ENCODE assay signal across 8 mouse cellular contexts in genomic region chr11:61410129-61410528, GRCm38 (mm10). TPM values are rescaled to one million over a fixed set of nuclear protein-coding genes. Genes with fewer than 3 reads are reported as not detected.
A peak's percentile ranks its signal among the peaks of the same experiment; 100 is the strongest.
DNase-seq lines count a peak whose midpoint lies in the region; ATAC-seq and TF ChIP-seq lines count a peak whose summit lies in the region.
"Had no signal": no experiment of that assay in that cellular context is flagged by ENCODE, and none has a peak within 500 bp of the region (broad histone marks: within the 10 kb centered on the region; RNA-seq: fewer than 3 reads in every experiment).

No protein-coding gene starts in this region.

- peak; percentile 92 for TF ChIP-seq CTCF in E14TG2a.4 (conservative IDR thresholded peaks at IDR 0.05; ENCODE audit: low read length)
- peak; percentile 98 for TF ChIP-seq CTCF in cortical plate, adult 2 months (IDR thresholded peaks at IDR 0.05; ENCODE audit: extremely low read depth, insufficient read depth, low read length)
- peak; percentile 97 for TF ChIP-seq CTCF in heart, postnatal 0 days (IDR thresholded peaks at IDR 0.05; ENCODE audit: low read depth)

- H3K9ac ChIP-seq in heart, postnatal 0 days (replicated peaks; ENCODE audit: low read depth, low read length), result no peak overlapping the region
- no peak overlapping the region for H3K9ac ChIP-seq in midbrain, embryonic 13.5 days (replicated peaks)
- H3K9ac ChIP-seq: lung, embryonic 15.5 days had no signal

- peak; percentile 75 for DNase-seq in WW6 (ENCODE audit: low read depth, low spot score)
- peak; percentile 41 for DNase-seq in heart, postnatal 0 days (ENCODE audit: low spot score)
- DNase-seq in layer of hippocampus, postnatal 36 days, result peak; percentile 79 to 88
- DNase-seq in spleen, postnatal 36 days (ENCODE audit: low spot score in 2 of 2), result peak; percentile 18 to 52

- H3K27ac ChIP-seq in cortical plate, adult 2 months (ENCODE audit: insufficient read depth, low read length), result no peak overlapping the region
- no peak overlapping the region for H3K27ac ChIP-seq in heart, postnatal 0 days (ENCODE audit: low read depth)
- H3K27ac ChIP-seq in midbrain, embryonic 13.5 days, result peak overlapping the region; percentile 17; the same call in 1 of the 2 replicates
- H3K27ac ChIP-seq: lung, embryonic 15.5 days had no signal

- H3K4me2 ChIP-seq in heart, postnatal 0 days (ENCODE audit: low read depth, low read length), result no peak overlapping the region
- H3K4me2 ChIP-seq in midbrain, embryonic 13.5 days (replicated peaks), result no peak overlapping the region
- H3K4me2 ChIP-seq: lung, embryonic 15.5 days had no signal

- no peak overlapping the region for H3K4me3 ChIP-seq in E14TG2a.4 (replicated peaks; ENCODE audit: low read length)
- H3K4me3 ChIP-seq in cortical plate, adult 2 months (ENCODE audit: insufficient read depth, low read length), result no peak overlapping the region
- no peak overlapping the region for H3K4me3 ChIP-seq in heart, postnatal 0 days (ENCODE audit: low read depth, low read length)
- H3K4me3 ChIP-seq in midbrain, embryonic 13.5 days (replicated peaks), result no peak overlapping the region
- H3K4me3 ChIP-seq: lung, embryonic 15.5 days had no signal

- H3K9me3 ChIP-seq in E14TG2a.4 (ENCODE audit: low read length), result 0 out of 2 replicates have a peak, but pooled peaks cover 4% of the 10 kb centered on the region
- no peaks in the 10 kb centered on the region for H3K9me3 ChIP-seq in heart, postnatal 0 days (replicated peaks; ENCODE audit: control insufficient read depth, low read length)
- H3K9me3 ChIP-seq in midbrain, embryonic 13.5 days, result no peaks in the 10 kb centered on the region
- H3K9me3 ChIP-seq: lung, embryonic 15.5 days had no signal

- no peak for ATAC-seq in heart, postnatal 0 days (ENCODE audit: insufficient read depth, low read depth)
- no peak for ATAC-seq in midbrain, embryonic 13.5 days

- TF ChIP-seq POLR2A in cortical plate, adult 2 months (IDR thresholded peaks at IDR 0.05; ENCODE audit: extremely low read depth, insufficient read depth, low read length), result no peak

- TF ChIP-seq EP300 in heart, postnatal 0 days (IDR thresholded peaks at IDR 0.05; ENCODE audit: low read depth), result no peak

- 0% methylated on average over 1 of the region's 1 CpGs for WGBS in heart, postnatal 0 days
- 0% methylated on average over 1 of the region's 1 CpGs for WGBS in midbrain, embryonic 13.5 days

- no peaks in the 10 kb centered on the region for H3K36me3 ChIP-seq in E14TG2a.4 (ENCODE audit: insufficient read depth, low read length)
- H3K36me3 ChIP-seq in heart, postnatal 0 days (replicated peaks; ENCODE audit: control insufficient read depth, insufficient read depth, low read length), result no peaks in the 10 kb centered on the region
- no peaks in the 10 kb centered on the region for H3K36me3 ChIP-seq in midbrain, embryonic 13.5 days
- H3K36me3 ChIP-seq: lung, embryonic 15.5 days had no signal

- peaks cover 6% of the 10 kb centered on the region for H3K27me3 ChIP-seq in E14TG2a.4 (ENCODE audit: insufficient read depth, low read length)
- no peaks in the 10 kb centered on the region for H3K27me3 ChIP-seq in heart, postnatal 0 days (ENCODE audit: control insufficient read depth, insufficient read depth, low read length)
- peaks cover 4% of the 10 kb centered on the region; the same call in 1 of the 2 replicates for H3K27me3 ChIP-seq in midbrain, embryonic 13.5 days

- peaks cover 47% of the 10 kb centered on the region for H3K4me1 ChIP-seq in E14TG2a.4 (replicated peaks; ENCODE audit: low read depth, low read length)
- H3K4me1 ChIP-seq in cortical plate, adult 2 months (ENCODE audit: control insufficient read depth, insufficient read depth, low read length), result no peaks in the 10 kb centered on the region
- H3K4me1 ChIP-seq in heart, postnatal 0 days (ENCODE audit: control insufficient read depth, insufficient read depth), result no peaks in the 10 kb centered on the region
- H3K4me1 ChIP-seq in midbrain, embryonic 13.5 days (replicated peaks), result peaks cover 5% of the 10 kb centered on the region
- H3K4me1 ChIP-seq: lung, embryonic 15.5 days had no signal

RNA-seq across cellular contexts. Expression of gene Slc47a1, which starts 32.0 kb away (rescaled TPM):
- polyA plus RNA-seq in cortical plate, adult 2 months (2012; rRNA removed), result 3.8 and 6.4 TPM in 2 replicates
- total RNA-seq in heart, postnatal 0 days (2014; rRNA removed; ENCODE audit: low replicate concordance), result 34.7 and 49.4 TPM in 2 replicates
- polyA plus RNA-seq in heart, postnatal 0 days (2015; fragmentation: Nextera tagmentation; extraction: Ambion mirVana), result 31.2 and 31.5 TPM in 2 replicates
- total RNA-seq in layer of hippocampus, postnatal 36 days (2021), result 1 to 10 TPM in 1 of 2 experiments, under 1 TPM in 1; 0.40 to 3.5 TPM
- 0.08 TPM in 1 of 2 replicates, not detected in the other for polyA plus RNA-seq in midbrain, embryonic 13.5 days (2015; fragmentation: Nextera tagmentation; extraction: Ambion mirVana)

RNA-seq across cellular contexts. Expression of gene Rnf112, which starts 43.8 kb away (rescaled TPM):
- 453 and 528 TPM in 2 replicates for polyA plus RNA-seq in cortical plate, adult 2 months (2012; rRNA removed)
- 0.38 and 0.39 TPM in 2 replicates for total RNA-seq in heart, postnatal 0 days (2014; rRNA removed; ENCODE audit: low replicate concordance)
- 0.11 TPM in 1 of 2 replicates, not detected in the other for polyA plus RNA-seq in heart, postnatal 0 days (2015; fragmentation: Nextera tagmentation; extraction: Ambion mirVana)
- total RNA-seq in layer of hippocampus, postnatal 36 days (2021), result 100 to 1,000 TPM; 542 to 544 TPM
- 13.6 and 15.0 TPM in 2 replicates for polyA plus RNA-seq in midbrain, embryonic 13.5 days (2015; fragmentation: Nextera tagmentation; extraction: Ambion mirVana)

Comparison
In these comparisons a context has a peak if more than half of its experiments do, and no peak if none do; other contexts are left out.
1. RNA of gene Rnf112, which starts 43.8 kb away (polyA plus RNA-seq): 453 to 528 TPM in cortical plate, adult 2 months; 13.6 to 15.0 TPM in midbrain, embryonic 13.5 days and 0.11 TPM in heart, postnatal 0 days; every median in the first group is over 10 times any median in the second.
2. Peak in every context shown above with its lines, with median percentiles within 50 percentile points of each other: CTCF ChIP-seq and DNase-seq.